Mouse (Mus musculus): ENCODE measurements around the gene Cass4.

Cass4 gene

DNA sequence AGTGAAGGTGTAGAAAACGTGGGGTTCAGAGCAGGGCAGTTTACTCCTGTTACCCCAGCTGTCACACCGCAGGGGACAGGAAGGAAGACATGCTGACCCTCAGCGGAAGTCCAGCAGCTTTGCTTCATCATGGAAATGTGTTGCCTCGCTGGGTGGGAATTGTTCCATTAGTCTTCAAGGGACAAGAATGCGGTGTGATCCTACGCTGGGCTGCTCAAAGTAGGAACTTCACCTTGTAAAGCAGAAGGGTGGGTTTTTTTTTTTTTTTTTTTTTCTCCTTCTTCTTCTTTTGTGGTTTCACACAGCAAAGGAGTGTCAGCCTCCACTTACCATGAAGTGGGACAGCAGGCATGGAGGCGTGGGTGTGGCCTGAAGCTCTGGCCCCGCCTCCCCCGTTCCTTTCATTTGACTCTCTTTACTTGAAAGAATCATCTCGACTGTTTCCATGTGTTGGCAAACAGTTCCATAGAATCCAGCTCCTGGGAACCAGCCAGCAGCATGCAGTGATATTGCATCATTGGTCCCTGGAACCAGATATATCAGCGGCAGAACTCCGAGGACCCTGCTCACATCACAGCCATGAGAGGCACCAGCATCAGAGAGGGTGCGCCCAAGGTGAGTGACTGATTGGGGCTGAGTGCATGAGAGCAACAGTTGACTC, at the start of gene Cass4:
Gene Cass4, plus strand, starts transcription at position 404 of the 661 bp plus-strand sequence.
- peak; percentile 50 for DNase-seq (ENCODE audit: low spot score)

DNA sequence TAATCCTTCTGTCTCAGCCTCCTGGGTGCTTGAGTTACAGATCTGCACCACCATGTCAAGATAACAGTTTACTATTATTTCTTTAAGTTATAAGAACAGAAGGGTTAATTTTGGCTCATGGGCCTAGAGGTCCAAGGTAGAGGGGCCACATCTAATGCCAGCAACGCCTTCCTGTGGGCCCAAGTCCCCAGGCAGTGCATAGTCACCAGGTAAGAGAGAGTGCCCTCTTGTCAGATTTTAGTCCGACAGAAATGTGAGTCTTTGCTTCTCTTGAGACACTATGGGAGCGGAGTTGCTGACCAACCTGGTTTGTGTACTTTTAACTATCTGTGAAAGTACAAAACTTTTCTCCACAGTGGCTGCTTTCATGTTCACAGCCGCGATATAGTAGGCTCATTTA, 48.9 kb upstream of the Cass4 start:
- no peak for DNase-seq (ENCODE audit: low spot score)

DNA sequence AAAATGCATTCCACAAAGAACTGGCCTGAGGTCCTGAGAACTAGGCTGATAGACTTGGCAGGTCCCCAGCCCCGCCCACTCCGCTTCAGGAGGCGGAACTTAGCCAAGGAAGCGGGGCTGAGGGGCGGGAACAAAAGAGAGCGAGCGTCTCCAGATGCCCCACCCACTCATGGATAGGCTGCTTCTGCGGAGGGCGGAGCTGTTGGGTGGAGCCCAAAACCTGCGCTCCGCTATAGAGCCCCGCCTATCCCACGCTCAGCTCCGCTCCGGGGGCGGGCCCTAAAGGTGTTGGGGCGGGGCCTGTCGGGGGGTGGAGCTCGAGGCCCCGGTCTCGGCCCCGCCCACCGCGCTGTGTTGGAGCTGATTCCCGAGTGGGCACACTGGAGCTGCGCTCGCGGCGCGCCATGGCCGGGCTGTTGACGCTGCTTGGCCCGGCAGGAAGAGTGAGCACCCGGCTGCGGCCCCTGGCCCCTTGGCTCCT, 48.3 kb upstream of the Cass4 start, which contains the start of gene Fam210b:
Gene Fam210b, plus strand, starts transcription at position 308 of the 481 bp plus-strand sequence.
- DNase-seq (ENCODE audit: low spot score): peak; percentile 99

DNA sequence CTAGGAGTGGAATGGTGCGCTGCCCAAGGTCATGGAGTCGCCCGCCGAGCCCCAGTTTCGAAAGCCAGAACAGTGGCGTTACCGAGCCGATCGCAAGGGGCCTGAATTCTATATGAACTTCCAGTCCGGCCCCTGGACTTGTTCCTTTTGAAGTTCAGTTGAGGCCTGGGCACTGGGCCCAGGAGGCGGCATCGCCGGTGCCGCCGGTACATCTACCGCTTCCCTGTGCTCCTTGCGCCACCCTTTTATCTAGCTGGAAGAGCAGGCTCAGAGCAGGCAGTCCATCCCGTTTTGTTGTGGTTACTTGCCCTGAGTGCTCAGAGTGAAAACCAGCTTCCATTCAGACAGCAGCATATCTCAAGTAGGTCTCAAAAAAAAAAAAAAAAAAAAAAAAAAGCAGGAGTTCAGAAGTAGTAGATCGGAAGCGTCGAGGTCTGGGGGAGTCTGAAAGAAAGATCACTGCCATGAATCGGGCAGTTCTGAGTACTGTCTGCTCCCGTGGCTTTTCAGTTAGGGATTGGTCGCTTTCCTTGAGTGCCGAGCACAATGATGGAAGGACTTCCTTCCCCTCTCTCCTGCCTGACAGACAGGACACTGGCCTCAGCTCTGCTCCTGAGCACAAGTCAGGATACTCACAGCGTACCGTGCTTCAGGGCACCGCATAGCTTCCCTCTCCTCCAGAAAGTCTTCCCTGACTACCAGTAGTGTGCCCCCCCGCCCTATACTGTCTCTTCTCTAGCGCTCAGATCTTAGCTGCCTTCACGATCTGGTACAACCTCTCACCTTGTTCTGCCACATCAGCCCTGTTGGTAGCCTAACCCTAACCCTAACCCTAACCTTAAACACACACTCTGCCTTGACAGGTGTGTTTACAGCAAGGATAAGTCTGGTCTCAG, 47.3 kb upstream of the Cass4 start:
- peak; percentile 50 for DNase-seq (ENCODE audit: low spot score)

DNA sequence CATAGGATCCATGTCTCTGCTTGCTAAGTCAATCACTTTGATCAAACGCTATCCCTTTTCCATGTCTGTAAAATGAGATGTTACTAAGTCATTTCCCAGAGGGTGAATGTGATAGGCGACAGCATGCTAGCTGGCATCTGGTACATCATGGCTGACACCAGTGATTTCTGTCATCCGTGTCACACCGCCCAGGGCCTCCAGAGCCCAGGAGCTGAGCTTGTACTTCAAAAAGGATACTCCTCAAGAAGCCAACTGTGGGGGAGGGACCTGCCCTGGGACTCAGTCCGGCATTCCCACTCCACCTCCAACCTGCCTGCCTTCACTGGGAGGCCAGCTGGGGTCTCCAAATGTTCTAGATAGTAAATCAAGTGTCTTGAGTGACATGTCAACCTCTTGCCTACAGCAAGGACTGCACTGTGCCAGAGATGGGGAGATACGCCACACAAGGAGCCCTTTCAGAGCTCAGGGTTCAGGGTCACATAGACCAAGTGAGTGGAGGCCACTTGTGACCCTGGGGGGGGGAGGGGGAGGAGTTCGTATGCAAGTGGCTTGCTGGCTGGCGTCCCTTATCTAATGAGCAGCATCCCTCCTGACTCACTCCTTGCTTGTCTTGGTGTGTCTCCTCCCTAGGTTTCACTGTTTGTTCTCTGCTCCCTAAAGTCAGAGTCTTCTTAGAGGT, 46.5 kb upstream of the Cass4 start:
- no peak for DNase-seq (ENCODE audit: low spot score)

DNA sequence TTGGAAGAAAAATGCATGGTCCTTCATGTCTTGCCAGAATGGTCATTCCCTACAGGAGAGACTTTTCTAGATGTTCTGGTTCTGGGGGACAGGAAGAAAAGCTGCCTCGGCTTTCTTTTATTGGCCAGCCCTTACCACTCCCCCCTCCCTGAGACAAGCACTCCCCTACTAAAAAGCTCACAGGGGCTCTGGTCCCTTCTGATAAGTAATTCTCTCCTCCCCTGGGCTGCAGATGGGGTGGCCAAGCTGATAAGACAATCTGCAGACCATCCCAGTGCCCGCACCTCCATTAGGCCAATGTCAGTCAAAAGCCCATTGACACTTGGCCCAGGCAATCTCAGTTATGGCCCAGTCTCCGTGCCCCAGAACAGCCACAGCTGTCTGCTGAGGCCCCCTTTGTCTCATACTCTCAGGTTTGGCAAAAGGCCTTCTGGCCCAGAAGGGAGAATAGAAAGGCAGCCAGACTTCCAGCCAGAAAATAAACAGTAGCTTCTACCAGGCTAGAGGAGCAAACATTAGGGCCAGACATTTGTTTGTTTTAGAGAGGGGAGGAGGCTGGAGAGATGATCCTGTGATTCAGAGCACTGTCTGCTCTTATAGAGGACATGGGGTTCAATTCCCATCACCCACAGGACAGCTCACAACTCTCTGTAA, 45.2 kb upstream of the Cass4 start:
- DNase-seq (ENCODE audit: low spot score): peak; percentile 82

DNA sequence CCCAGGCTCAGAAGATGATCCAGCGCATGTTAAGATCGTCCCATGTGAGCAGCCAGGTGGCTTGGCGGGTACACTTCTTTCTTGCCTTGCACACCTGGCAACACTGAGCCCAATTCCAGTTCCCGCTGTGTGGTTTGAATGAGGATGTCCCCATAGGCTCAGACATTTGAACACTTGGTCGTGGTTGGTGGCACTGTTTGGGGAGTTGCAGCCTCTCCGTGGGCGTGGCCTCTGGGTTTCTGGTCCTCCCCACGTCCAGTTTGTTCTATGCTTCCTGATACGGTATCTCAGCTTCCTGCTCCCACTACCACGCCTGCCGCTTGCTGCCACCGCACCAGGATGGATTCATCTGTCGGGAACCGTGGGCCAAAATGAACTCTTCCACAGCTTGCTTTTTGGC, 43.8 kb upstream of the Cass4 start:
- no peak for DNase-seq (ENCODE audit: low spot score)

DNA sequence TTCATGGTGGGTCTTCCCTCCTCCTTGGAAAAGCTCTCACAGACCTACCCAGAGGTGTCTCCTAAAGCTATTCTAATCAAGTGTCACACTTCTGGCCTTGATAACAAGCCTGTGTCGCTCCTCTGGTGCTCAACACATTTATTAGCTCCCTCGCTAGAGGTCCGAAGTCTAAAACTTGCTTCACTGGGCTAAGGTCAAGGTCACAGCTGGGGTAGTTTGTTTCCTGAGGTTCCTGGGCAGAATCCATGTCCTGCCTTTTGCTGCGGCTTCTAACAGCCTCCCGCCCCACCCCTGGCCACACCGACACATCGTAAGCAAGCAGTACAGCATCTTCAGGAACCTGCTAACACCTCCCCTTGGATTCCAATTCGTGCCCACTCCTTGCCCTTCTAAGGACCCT, 42.8 kb upstream of the Cass4 start:
- no peak for DNase-seq (ENCODE audit: low spot score)

DNA sequence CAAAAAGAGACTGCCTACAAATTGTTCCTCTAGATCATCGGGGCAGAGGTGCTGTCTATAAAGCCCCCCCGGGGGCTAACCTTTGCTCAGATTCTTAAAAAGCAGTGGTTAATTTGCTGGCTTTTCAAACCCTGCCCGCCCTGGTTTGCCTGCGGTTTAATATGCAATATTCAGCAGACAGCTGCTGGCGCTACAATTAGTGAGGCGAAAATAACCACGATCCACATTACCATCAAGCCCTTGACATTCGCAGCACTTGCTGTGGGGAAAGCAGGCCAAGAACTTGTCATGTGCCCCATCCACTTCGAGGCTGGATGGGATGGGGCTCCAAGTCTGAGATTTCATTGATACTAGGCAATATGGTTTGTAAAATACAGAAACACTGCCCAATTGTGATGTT, 40.4 kb upstream of the Cass4 start:
- no peak for DNase-seq (ENCODE audit: low spot score)

DNA sequence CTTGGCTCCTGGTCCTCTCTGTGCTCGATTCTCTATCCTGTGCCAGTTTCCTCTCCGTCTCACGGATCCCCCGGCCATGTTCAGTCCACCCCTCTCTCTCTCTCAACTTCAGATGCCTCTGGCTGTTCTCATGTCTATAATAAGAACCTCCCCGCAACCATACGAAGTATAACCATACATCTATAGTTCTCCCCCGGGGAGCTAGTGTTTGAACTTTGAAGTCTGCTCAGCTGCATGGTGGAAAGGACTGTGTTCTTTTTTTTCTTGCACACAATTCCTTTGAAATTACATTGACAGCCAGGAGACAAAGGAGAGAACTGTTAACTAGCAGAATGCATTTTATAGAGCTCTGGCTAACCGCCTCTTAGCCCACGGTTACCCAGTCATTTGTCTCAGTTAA, 38.8 kb upstream of the Cass4 start:
- DNase-seq (ENCODE audit: low spot score): no peak

DNA sequence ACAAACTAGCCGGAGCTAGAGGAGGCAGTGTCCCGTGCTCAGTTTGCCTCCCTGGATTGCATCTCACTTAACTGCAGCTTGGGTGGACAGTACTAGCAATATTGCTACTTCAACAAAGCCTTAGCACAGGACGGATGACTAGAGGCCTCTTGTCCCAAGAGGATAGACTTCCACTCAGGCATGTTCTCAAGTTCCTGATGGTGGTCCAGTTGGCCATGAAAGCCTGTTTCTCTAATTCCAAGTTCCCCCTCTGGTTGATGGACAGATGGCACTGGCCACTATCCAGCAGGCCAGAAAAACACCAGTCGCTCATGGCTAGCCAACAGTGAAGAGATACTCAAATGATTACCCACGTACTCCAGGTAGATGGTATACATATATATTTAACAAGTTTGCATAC, 37.8 kb upstream of the Cass4 start:
- no peak for DNase-seq (ENCODE audit: low spot score)

DNA sequence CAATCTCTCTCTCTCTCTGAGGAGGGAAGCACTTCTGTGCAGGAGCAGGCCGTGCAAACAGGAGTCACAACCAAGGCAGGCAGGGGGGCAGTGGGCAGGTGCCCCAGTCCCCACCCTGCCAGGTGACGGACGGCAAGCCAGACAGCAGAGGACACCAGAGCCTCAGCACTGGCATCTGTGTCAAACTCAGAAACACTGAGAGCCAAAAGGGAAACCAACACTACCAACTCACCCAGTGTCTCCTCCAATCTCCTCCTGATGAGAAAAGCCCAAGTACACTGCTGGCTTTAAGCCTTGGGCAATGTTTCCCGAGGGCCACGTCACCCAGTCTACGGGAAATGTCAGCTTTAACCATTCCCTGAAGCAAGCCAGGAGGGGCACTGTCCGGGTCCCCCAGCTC, 30.4 kb upstream of the Cass4 start:
- no peak for DNase-seq (ENCODE audit: low spot score)

DNA sequence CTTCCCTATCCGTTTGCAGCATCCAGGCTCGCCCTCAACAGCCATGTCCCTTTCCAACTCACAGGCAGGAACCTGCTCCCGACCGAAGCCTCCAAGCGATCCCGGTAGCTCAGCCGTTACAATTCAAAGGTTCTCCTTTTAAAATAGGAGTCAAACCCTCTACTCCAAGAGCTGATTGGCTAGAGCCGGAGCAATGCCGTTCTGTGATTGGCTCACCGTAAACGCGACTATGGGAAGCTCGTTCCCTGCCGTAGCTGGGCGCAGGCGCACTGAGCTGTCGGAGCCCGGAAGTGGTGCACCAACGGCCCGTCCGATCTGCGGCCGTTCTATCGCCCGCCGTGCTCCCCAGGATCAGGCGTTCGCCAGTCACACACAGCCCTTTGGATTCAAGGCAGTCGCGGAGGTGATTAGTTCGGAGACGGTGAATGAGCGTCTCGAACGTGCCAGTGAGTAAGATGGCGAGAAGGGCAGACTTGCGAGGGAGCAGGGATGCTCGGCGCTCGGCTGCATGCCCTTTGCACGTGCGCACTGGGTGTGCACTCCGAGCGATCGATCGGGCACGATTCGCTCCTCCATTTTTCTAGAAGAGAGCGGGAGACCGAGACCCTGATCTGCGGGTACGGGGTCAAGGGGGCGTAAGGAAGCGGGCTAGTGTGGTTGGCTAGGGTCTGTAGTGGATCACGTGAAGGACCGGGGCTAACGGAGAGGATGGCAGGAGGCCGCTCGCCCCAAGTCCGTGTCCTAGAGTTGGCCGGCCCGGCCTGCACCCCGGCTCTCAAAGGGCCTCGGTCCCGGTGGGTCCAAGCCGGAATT, 23.0 kb upstream of the Cass4 start, which contains the start of the genes Aurka and Cstf1:
Gene Aurka, minus strand, starts transcription at position 125 of the 813 bp plus-strand sequence.
Gene Cstf1, plus strand, starts transcription at position 271 of the 813 bp plus-strand sequence.
- peak; percentile 97 for DNase-seq (ENCODE audit: low spot score)

DNA sequence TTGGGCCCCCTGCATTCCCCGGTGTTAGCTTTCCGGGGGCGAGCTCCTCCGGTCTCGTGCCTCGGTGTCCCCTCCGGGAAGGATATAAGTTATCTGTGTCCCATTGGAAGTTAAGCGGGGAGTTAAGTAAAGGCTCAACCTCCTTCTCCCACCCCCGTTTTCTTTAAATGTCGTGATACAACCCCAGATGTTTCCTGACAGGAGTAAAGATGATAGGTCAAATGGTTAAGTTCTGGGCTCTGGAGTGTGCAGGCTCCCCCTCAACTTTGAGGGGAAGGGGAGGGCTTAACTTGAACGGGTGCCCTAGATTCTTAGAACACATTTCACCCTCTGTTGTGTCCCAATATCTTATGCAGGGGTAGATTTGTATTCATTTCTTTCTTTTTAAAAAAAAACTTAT, 22.3 kb upstream of the Cass4 start:
- peak; percentile 29 for DNase-seq (ENCODE audit: low spot score)

DNA sequence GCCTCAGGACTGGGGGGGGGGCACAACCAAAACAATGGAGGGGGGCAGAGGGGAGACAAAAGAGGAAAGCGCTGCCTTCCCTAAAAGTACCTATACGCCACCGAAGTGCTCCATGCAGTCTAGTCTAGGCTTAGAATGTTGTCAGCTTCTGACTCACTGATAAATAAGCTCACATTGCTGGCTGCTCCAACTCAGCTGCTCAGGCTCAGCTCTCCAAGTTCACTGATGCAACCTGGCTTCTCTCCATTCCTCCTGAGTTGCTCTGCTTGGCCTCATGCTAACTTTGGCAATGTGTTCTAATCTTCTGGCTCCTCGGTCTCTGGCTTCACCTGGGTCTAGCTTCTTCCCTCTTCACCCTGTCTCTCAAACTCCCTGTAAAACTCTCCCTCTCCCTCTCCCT, 17.0 kb upstream of the Cass4 start:
- peak; percentile 58 for DNase-seq (ENCODE audit: low spot score)

DNA sequence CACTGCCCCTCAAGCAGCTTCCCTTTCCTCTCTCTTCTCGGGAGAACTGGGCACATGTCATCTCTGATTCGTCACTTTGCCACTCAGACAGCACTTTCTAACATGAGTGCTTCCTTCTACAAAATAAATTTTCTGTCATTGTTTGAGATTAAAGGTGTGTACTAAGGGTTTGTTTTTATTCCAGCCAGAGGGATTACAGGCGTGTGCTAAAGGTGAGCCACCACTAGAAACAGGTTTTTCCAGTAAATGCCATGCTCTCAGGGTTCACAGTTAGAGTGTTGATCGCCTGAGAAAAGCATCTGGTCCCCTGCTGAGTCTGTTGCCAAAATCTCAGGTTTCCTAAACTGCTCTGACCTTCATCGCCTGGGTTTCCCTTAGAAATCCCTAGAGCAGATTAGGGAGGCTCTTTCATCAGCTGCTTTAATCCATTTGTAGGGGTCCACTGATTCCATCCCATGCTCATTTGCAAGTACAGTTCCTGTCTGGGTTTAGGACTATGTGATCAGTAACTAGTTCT, 16.5 kb upstream of the Cass4 start:
- DNase-seq (ENCODE audit: low spot score): no peak

DNA sequence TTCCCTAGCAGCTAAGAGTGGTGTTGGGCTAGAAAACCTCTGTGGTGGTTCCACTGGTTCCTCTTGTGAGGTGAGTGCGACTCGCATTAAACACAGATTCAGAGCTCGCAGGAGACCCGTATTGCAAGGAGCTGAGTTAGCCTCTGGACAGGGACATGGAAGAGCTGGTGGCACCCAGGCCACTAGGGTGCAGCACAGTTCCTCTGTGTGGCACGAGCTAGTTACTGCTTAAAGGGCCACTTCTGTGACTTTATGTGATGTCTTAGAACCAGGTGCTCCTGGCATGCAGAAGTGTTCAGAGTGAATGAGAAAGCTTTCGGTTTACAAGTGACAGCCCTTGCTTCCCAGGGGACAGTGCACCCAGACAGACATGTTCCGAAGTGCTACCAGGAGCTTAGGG, 15.3 kb upstream of the Cass4 start:
- peak; percentile 67 for DNase-seq (ENCODE audit: low spot score)

DNA sequence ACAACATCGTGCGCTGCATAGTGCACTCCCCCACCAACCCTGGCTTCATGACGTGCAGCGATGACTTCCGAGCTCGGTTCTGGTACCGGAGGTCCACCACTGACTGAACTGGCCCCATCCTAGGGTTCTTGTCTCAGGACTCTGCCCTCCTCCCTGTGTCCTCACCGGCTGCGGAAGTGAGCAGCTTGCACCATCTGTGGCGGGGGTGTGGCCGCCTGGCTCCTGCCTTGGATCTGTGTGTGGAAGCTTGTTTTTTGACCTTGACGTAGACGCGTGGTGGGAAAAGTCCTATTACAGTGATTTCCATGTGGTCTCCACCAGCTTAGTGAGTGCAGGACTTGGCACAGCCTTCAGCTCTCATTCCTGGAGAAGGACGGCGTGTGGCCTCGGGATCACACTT, 13.1 kb upstream of the Cass4 start:
- no peak for DNase-seq (ENCODE audit: low spot score)

DNA sequence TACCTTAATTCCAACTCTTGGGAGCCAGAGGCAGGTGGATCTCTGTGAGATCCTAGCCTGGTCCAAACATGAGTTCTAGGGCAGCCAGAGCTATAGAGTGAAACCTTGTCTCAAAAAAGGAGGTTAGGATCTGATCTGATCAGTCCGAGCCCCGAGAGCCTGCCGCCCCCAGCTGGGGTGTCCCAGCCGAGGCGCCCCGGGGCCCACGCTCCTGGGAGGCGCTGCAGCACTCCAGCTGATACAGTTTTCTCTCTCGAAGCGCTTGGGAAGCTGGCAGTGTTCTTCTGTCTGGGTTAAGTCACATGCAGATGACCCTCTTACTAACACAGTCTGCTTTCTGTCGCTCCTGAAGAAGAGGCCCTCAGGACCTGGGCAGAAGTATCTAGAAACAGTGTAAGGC, 12.3 kb upstream of the Cass4 start:
- no peak for DNase-seq (ENCODE audit: low spot score)

DNA sequence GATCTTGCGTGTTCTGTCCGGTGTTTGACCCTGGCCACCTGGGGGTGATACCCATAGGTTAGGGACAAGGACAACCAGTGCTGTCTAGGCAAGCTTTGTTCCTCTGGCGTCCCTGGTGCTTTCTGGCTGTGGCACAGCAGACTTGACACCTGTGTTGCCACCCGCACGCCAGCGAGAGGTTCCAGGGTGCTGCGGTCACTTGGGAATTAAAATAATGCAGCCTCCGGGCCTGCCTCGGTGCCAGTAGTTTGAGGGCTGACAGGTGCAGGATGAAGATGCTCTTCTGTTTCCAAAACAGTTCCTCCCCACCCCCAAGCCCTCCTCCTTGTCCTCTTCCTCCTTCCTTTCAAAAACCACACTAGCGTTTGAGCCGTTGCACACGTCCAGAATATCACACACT, 11.7 kb upstream of the Cass4 start:
- DNase-seq (ENCODE audit: low spot score): no peak

DNA sequence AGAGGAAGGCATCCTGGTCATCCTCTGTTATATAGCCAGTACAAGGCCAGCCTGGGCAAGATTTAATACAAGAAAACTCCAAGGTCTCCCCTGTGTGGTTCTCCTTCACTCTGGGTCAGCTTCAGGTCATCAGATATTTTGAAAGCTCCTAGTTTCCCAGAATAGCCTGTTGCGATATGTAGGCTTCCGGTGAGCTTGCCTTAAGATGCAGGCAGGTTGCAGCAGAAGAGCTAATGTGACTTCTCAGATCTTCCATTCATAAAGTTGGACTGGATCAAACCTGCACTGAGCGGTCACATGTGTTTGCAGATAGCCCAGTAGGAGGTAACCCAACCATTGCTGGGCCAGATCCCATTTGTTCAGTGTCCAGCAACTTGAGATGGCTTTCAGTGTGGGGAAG, 8.9 kb upstream of the Cass4 start:
- DNase-seq (ENCODE audit: low spot score): no peak

All from adipocyte (in vitro differentiated cells).